Mouse (Mus musculus) embryonic facial prominence, embryonic 11.5 days (tissue): ENCODE measurements around the gene Elmod3. TPM values are rescaled to one million over a fixed set of nuclear protein-coding genes. Genes with fewer than 3 reads are reported as not detected.

Experiments used
- ATAC-seq: fragments of 200-750 bp; cut with Nextera tagmentation; replicated peaks from 2 replicates; pipeline ENCODE4 v1.8.0; 2017; ENCODE audit warnings: low read depth; ENCODE audit not compliant: insufficient number of reproducible peaks, low FRiP score, low TSS enrichment
- DNase-seq: peaks from one replicate; pipeline ENCODE4 v3.0.0-alpha.2; 2015; ENCODE audit warnings: low spot score
- H3K27ac ChIP-seq: fragments of 300-500 bp; sonication (generic); replicated peaks from 2 replicates; pipeline ENCODE4 v1.5.1; 2014; ENCODE audit warnings: mild to moderate bottlenecking, low read depth, low read length, control low read depth
- H3K27me3 ChIP-seq: fragments of 300-500 bp; sonication (generic); 2 replicates; pipeline ENCODE4 v1.6.1; 2014; ENCODE audit warnings: mild to moderate bottlenecking, low read length, moderate library complexity, mixed read lengths; ENCODE audit not compliant: control insufficient read depth, insufficient read depth
- H3K36me3 ChIP-seq: fragments of 300-500 bp; sonication (generic); replicated peaks from 2 replicates; pipeline ENCODE4 v1.6.1; 2014; ENCODE audit warnings: low read depth, mild to moderate bottlenecking, low read length, moderate library complexity, mixed read lengths; ENCODE audit not compliant: control insufficient read depth, insufficient read depth
- H3K4me1 ChIP-seq: fragments of 300-500 bp; sonication (generic); 2 replicates; pipeline ENCODE4 v1.6.1; 2014; ENCODE audit warnings: low read length, mixed read lengths; ENCODE audit not compliant: control insufficient read depth, insufficient read depth
- H3K4me2 ChIP-seq: fragments of 300-500 bp; sonication (generic); 2 replicates; pipeline ENCODE4 v1.6.1; 2014; ENCODE audit warnings: low read depth, mild to moderate bottlenecking, control low read depth, low read length, moderate library complexity
- H3K4me3 ChIP-seq: fragments of 300-500 bp; sonication (generic); 2 replicates; pipeline ENCODE4 v1.5.1; 2014; ENCODE audit warnings: low read depth, low read length, control low read depth
- H3K9ac ChIP-seq: fragments of 300-500 bp; sonication (generic); replicated peaks from 2 replicates; pipeline ENCODE4 v1.6.1; 2014; ENCODE audit warnings: mild to moderate bottlenecking, control low read depth, low read length
- H3K9me3 ChIP-seq: fragments of 300-500 bp; sonication (generic); replicated peaks from 2 replicates; pipeline ENCODE4 v1.6.1; 2016; ENCODE audit warnings: mild to moderate bottlenecking, low read length, inconsistent platforms, mixed read lengths; ENCODE audit not compliant: control insufficient read depth
- WGBS: fragments of 180-500 bp; shearing (Covaris S2); extraction: QIAGEN DNeasy Blood & Tissue Kit; methylation state at CpG from one replicate; pipeline ENCODE4 v1.1.7; 2014; 5-methylcytosine and 5-hydroxymethylcytosine counted together
- polyA plus RNA-seq: library from polyadenylated mRNA; unstranded; fragments of >200 nt; fragmentation: Nextera tagmentation; extraction: Ambion mirVana; gene quantifications from 2 replicates; pipeline ENCODE4 v1.2.1, GENCODE M21; 2014

Gene Elmod3
- polyA plus RNA-seq, 1 experiment from 2014 or later = 16.4 TPM

- Histone ChIP-seq H3K4me3 (no peak overlapping the region), H3K9me3 (no peaks in the 10 kb centered on the region), H3K4me1 (no peaks in the 10 kb centered on the region), H3K27me3 (no peaks in the 10 kb centered on the region), H3K9ac (no peak overlapping the region), H3K4me2 (no peak overlapping the region), H3K27ac (no peak overlapping the region), H3K36me3 (peaks cover 7% of the 10 kb centered on the region)
- DNase-seq = no peak
- WGBS = 55% methylated on average over 10 of the region's 10 CpGs
- no peak for ATAC-seq
Measured at GRCm38 (mm10) chr6:72634311-72634710, 36.1 kb upstream of the Elmod3 start.

- Histone ChIP-seq H3K27ac (no peak overlapping the region), H3K27me3 (no peaks in the 10 kb centered on the region), H3K4me2 (no peak overlapping the region), H3K4me1 (no peaks in the 10 kb centered on the region), H3K9ac (no peak overlapping the region), H3K9me3 (no peaks in the 10 kb centered on the region), H3K36me3 (peaks cover 10% of the 10 kb centered on the region), H3K4me3 (no peak overlapping the region)
- ATAC-seq = no peak
- DNase-seq = no peak
- 83% methylated on average over 6 of the region's 6 CpGs for WGBS
Measured at GRCm38 (mm10) chr6:72631700-72632099, 33.5 kb upstream of the Elmod3 start.

- no peak for DNase-seq
- no peak for ATAC-seq
- Histone ChIP-seq H3K27me3 (no peaks in the 10 kb centered on the region), H3K4me2 (no peak overlapping the region), H3K27ac (no peak overlapping the region), H3K36me3 (peaks cover 14% of the 10 kb centered on the region), H3K9ac (no peak overlapping the region), H3K4me1 (no peaks in the 10 kb centered on the region), H3K4me3 (no peak overlapping the region), H3K9me3 (no peaks in the 10 kb centered on the region)
- WGBS = 89% methylated on average over 14 of the region's 14 CpGs
Measured at GRCm38 (mm10) chr6:72630961-72631360, 32.7 kb upstream of the Elmod3 start.

- ATAC-seq (no peak), DNase-seq (no peak)
- H3K4me2 ChIP-seq = no peak overlapping the region
- H3K4me1 ChIP-seq = no peaks in the 10 kb centered on the region
- no peaks in the 10 kb centered on the region for H3K27me3 ChIP-seq
- H3K36me3 ChIP-seq = peaks cover 14% of the 10 kb centered on the region
- no peak overlapping the region for H3K4me3 ChIP-seq
- no peak overlapping the region for H3K27ac ChIP-seq
- 93% methylated on average over 2 of the region's 2 CpGs for WGBS
- no peak overlapping the region for H3K9ac ChIP-seq
- H3K9me3 ChIP-seq = no peaks in the 10 kb centered on the region
Measured at GRCm38 (mm10) chr6:72630370-72630769, 32.2 kb upstream of the Elmod3 start.

GRCm38 (mm10) chr6:72627276-72627675 lies 29.1 kb upstream of the Elmod3 start:
- DNase-seq = no peak
- Histone ChIP-seq H3K27ac (no peak overlapping the region), H3K9me3 (no peaks in the 10 kb centered on the region), H3K27me3 (no peaks in the 10 kb centered on the region), H3K4me1 (no peaks in the 10 kb centered on the region), H3K36me3 (peaks cover 14% of the 10 kb centered on the region), H3K4me3 (no peak overlapping the region), H3K9ac (no peak overlapping the region), H3K4me2 (no peak overlapping the region)
- 91% methylated on average over 16 of the region's 16 CpGs for WGBS
- no peak for ATAC-seq

- Histone ChIP-seq H3K36me3 (peaks cover 10% of the 10 kb centered on the region), H3K4me1 (no peaks in the 10 kb centered on the region), H3K27me3 (no peaks in the 10 kb centered on the region), H3K4me2 (no peak overlapping the region), H3K9me3 (no peaks in the 10 kb centered on the region), H3K27ac (no peak overlapping the region), H3K9ac (no peak overlapping the region), H3K4me3 (no peak overlapping the region)
- ATAC-seq = no peak
- DNase-seq = no peak
- WGBS = 86% methylated on average over 7 of the region's 7 CpGs
Measured at GRCm38 (mm10) chr6:72626391-72626790, 28.2 kb upstream of the Elmod3 start.

GRCm38 (mm10) chr6:72623661-72624402 lies 25.6 kb upstream of the Elmod3 start:
- 91% methylated on average over 8 of the region's 8 CpGs for WGBS
- DNase-seq = no peak
- Histone ChIP-seq H3K9me3 (no peaks in the 10 kb centered on the region), H3K4me2 (no peak overlapping the region), H3K36me3 (peaks cover 7% of the 10 kb centered on the region), H3K9ac (no peak overlapping the region), H3K4me1 (no peaks in the 10 kb centered on the region), H3K4me3 (no peak overlapping the region), H3K27ac (no peak overlapping the region), H3K27me3 (no peaks in the 10 kb centered on the region)
- no peak for ATAC-seq

- Histone ChIP-seq H3K4me2 (no peak overlapping the region), H3K4me1 (no peaks in the 10 kb centered on the region), H3K9me3 (no peaks in the 10 kb centered on the region), H3K9ac (no peak overlapping the region), H3K36me3 (peaks cover 7% of the 10 kb centered on the region), H3K4me3 (no peak overlapping the region), H3K27ac (no peak overlapping the region), H3K27me3 (no peaks in the 10 kb centered on the region)
- 43% methylated on average over 3 of the region's 3 CpGs for WGBS
- ATAC-seq (no peak), DNase-seq (no peak)
Measured at GRCm38 (mm10) chr6:72622917-72623316, 24.7 kb upstream of the Elmod3 start.
